Mouse (Mus musculus) midbrain, embryonic 13.5 days (tissue): ENCODE data around the gene Oxt. TPM values are rescaled to one million over a fixed set of nuclear protein-coding genes. Genes with fewer than 3 reads are reported as not detected.

ENCODE experiments used
- ATAC-seq: fragments of 200-750 bp; cut with Nextera tagmentation; 2 replicates; pipeline ENCODE4 v1.8.0; 2017; ENCODE audit warnings: mild to moderate bottlenecking, moderate TSS enrichment, moderate library complexity
- H3K27ac ChIP-seq: fragments of 300-500 bp; sonication (generic); 2 replicates; pipeline ENCODE4 v1.5.1; 2015; ENCODE audit warnings: inconsistent platforms, mild to moderate bottlenecking, moderate library complexity
- H3K27me3 ChIP-seq: fragments of 300-500 bp; sonication (generic); 2 replicates; pipeline ENCODE4 v1.6.1; 2015; ENCODE audit warnings: mild to moderate bottlenecking, inconsistent platforms
- H3K36me3 ChIP-seq: fragments of 300-500 bp; sonication (generic); 2 replicates; pipeline ENCODE4 v1.6.1; 2015; ENCODE audit warnings: mild to moderate bottlenecking, inconsistent platforms
- H3K4me1 ChIP-seq: fragments of 300-500 bp; sonication (generic); replicated peaks from 2 replicates; pipeline ENCODE4 v1.6.1; 2015; ENCODE audit warnings: inconsistent platforms
- H3K4me2 ChIP-seq: fragments of 300-500 bp; sonication (generic); replicated peaks from 2 replicates; pipeline ENCODE4 v1.6.1; 2015; ENCODE audit warnings: moderate library complexity, mild to moderate bottlenecking, inconsistent platforms
- H3K4me3 ChIP-seq: fragments of 300-500 bp; sonication (generic); replicated peaks from 2 replicates; pipeline ENCODE4 v1.5.1; 2015; ENCODE audit warnings: mild to moderate bottlenecking, inconsistent platforms
- H3K9ac ChIP-seq: fragments of 300-500 bp; sonication (generic); replicated peaks from 2 replicates; pipeline ENCODE4 v1.6.1; 2015; ENCODE audit warnings: mild to moderate bottlenecking, inconsistent platforms
- H3K9me3 ChIP-seq: fragments of 300-500 bp; sonication (generic); 2 replicates; pipeline ENCODE4 v1.6.1; 2016; ENCODE audit warnings: mild to moderate bottlenecking, inconsistent platforms
- WGBS: fragments of 180-500 bp; shearing (Covaris S2); methylation state at CpG from one replicate; pipeline ENCODE4 v1.1.7; 2015; 5-methylcytosine and 5-hydroxymethylcytosine counted together
- microRNA-seq: library from miRNA; unstranded; fragments of <30 nt; microRNA quantifications from one replicate; pipeline ENCODE4, GENCODE M21; 2016
- polyA plus RNA-seq: library from polyadenylated mRNA; unstranded; fragments of >200 nt; fragmentation: Nextera tagmentation; extraction: Ambion mirVana; gene quantifications from 2 replicates; pipeline ENCODE4 v1.2.1, GENCODE M21; 2015

The Oxt gene
- polyA plus RNA-seq, 1 experiment from 2014 or later = not detected

DNA sequence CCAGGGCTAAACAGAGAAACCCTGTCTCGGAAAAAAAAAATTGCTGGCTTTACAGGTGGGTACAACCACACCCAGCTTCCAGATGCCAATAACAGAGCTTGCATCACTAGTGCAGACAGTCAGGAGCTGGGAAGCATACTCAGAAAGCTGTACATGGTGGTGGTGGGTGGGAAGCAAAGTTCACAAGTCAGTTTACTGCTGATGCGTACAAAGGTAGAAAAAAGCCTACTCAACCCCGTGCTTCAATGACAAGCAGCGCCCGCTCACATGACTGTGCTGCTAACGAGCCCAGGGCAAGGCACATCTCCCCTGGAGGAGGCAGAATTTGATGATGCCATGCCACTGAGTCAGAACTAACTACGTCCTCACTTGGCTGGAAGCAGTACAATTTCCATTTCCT is 43.0 kb downstream of the Oxt start:
- Histone ChIP-seq H3K27ac (no peak overlapping the region), H3K4me1 (no peaks in the 10 kb centered on the region), H3K27me3 (no peaks in the 10 kb centered on the region), H3K9ac (no peak overlapping the region), H3K4me3 (no peak overlapping the region), H3K4me2 (no peak overlapping the region), H3K36me3 (peaks cover 56% of the 10 kb centered on the region), H3K9me3 (no peaks in the 10 kb centered on the region)
- no peak for ATAC-seq
- WGBS = 96% methylated on average over 7 of the region's 7 CpGs

Small RNA genes lying within 50 kb of the gene (microRNA-seq; reads per million reads assigned to microRNA genes)
- gene Gm23876 = not detected

Other genes with a start within 250 kb of the Oxt start
- 13.6 and 16.4 TPM in 2 replicates for gene Cpxm1, start 178.6 kb upstream of the Oxt start, polyA plus RNA-seq
- gene Gm28372, start 170.9 kb upstream of the Oxt start, polyA plus RNA-seq = 0.17 TPM in 2 replicates
- 0.46 and 0.58 TPM in 2 replicates for gene 1700020A23Rik, start 170.9 kb upstream of the Oxt start, polyA plus RNA-seq
- not detected in 2 replicates for gene Tmem239, start 169.7 kb upstream of the Oxt start, polyA plus RNA-seq
- gene Vps16, start 151.8 kb upstream of the Oxt start, polyA plus RNA-seq = 112 and 124 TPM in 2 replicates
- 10.8 and 11.9 TPM in 2 replicates for gene Pced1a, start 151.5 kb upstream of the Oxt start, polyA plus RNA-seq
- gene Ptpra, start 125.9 kb upstream of the Oxt start, polyA plus RNA-seq = 112 and 126 TPM in 2 replicates
- gene Mrps26, start 12.4 kb upstream of the Oxt start, polyA plus RNA-seq = 81.9 and 94.9 TPM in 2 replicates
- 0.88 TPM in 1 of 2 replicates, not detected in the other for gene Avp, start 6.4 kb downstream of the Oxt start, polyA plus RNA-seq
- gene Fastkd5, start 53.9 kb downstream of the Oxt start, polyA plus RNA-seq = 13.8 and 13.9 TPM in 2 replicates
- 12.8 and 13.4 TPM in 2 replicates for gene Ubox5, start 53.9 kb downstream of the Oxt start, polyA plus RNA-seq
- gene Lzts3, start 66.6 kb downstream of the Oxt start, polyA plus RNA-seq = 8.0 and 9.2 TPM in 2 replicates
- 60.2 and 62.0 TPM in 2 replicates for gene Ddrgk1, start 88.5 kb downstream of the Oxt start, polyA plus RNA-seq
- gene Itpa, start 91.4 kb downstream of the Oxt start, polyA plus RNA-seq = 155 and 165 TPM in 2 replicates
- 0.46 and 0.61 TPM in 2 replicates for gene Slc4a11, start 121.3 kb downstream of the Oxt start, polyA plus RNA-seq